14 mouse cellular contexts compared by ENCODE assay signal in genomic region chr17:71214514-71215240, GRCm38 (mm10). TPM values are rescaled to one million over a fixed set of nuclear protein-coding genes. Genes with fewer than 3 reads are reported as not detected.
DNase-seq lines count a peak whose midpoint lies in the region; ATAC-seq and TF ChIP-seq lines count a peak whose summit lies in the region.
"Had no signal": no experiment of that assay in that cellular context is flagged by ENCODE, and none has a peak within 500 bp of the region (broad histone marks: within the 10 kb centered on the region; RNA-seq: fewer than 3 reads in every experiment).

No protein-coding gene starts in this region.

- ATAC-seq in embryonic facial prominence, embryonic 11.5 days (replicated peaks; ENCODE audit: insufficient number of reproducible peaks, low FRiP score, low TSS enrichment, low read depth) = 0 out of 2 replicates have a peak, but pooled peaks have one; percentile 52
- peak; percentile 28; the same call in 1 of the 2 replicates for ATAC-seq in liver, embryonic 12.5 days
- ATAC-seq: Patski had no signal

- DNase-seq in embryonic facial prominence, embryonic 11.5 days (ENCODE audit: low spot score) = no peak
- DNase-seq in embryonic facial prominence, embryonic 10.5 days (ENCODE audit: low spot score) = no peak
- peak; percentile 39 to 70 for DNase-seq in spleen, postnatal 4 days (ENCODE audit: low spot score in 2 of 2)
- DNase-seq in spleen, adult 18-20 months = no peak
- no peak for DNase-seq in ovary, postnatal 36 days (ENCODE audit: low spot score)
- DNase-seq in layer of hippocampus, postnatal 10 days (ENCODE audit: low spot score in 2 of 2) = no peak
- DNase-seq: adrenal gland, postnatal 25 days; cerebellum, adult 8-10 months; kidney, adult 8-10 months; right cerebral cortex, adult 18-20 months had no signal

- H3K4me2 ChIP-seq in embryonic facial prominence, embryonic 11.5 days (ENCODE audit: low read depth, low read length) = no peak overlapping the region
- peak overlapping the region; percentile 55 for H3K4me2 ChIP-seq in liver, embryonic 12.5 days
- H3K4me2 ChIP-seq: embryonic facial prominence, embryonic 15.5 days had no signal

- H3K4me3 ChIP-seq in embryonic facial prominence, embryonic 11.5 days (ENCODE audit: low read depth, low read length) = no peak overlapping the region
- no peak overlapping the region for H3K4me3 ChIP-seq in embryonic facial prominence, embryonic 10.5 days
- peak overlapping the region; percentile 25; the same call in 1 of the 2 replicates for H3K4me3 ChIP-seq in liver, embryonic 12.5 days
- peak overlapping the region; percentile 47 for H3K4me3 ChIP-seq in small intestine, adult 2 months (ENCODE audit: low read depth, low read length)
- H3K4me3 ChIP-seq: embryonic facial prominence, embryonic 15.5 days had no signal

- H3K4me1 ChIP-seq in embryonic facial prominence, embryonic 11.5 days (ENCODE audit: control insufficient read depth, insufficient read depth, low read length) = no peaks in the 10 kb centered on the region
- H3K4me1 ChIP-seq in embryonic facial prominence, embryonic 10.5 days = peaks cover 5% of the 10 kb centered on the region; the same call in 1 of the 2 replicates
- H3K4me1 ChIP-seq in liver, embryonic 12.5 days = peaks cover 65% of the 10 kb centered on the region
- H3K4me1 ChIP-seq in small intestine, adult 2 months (ENCODE audit: control insufficient read depth, insufficient read depth, insufficient read length, low read length) = peaks cover 15% of the 10 kb centered on the region

- 87% methylated on average over 17 of the region's 17 CpGs for WGBS in embryonic facial prominence, embryonic 11.5 days
- 91% methylated on average over 17 of the region's 17 CpGs for WGBS in embryonic facial prominence, embryonic 10.5 days
- 45% methylated on average over 17 of the region's 17 CpGs for WGBS in liver, embryonic 12.5 days (ENCODE audit: insufficient replicate concordance)
- WGBS in small intestine, adult 2 months = 72% methylated on average over 17 of the region's 17 CpGs

- H3K9ac ChIP-seq in embryonic facial prominence, embryonic 11.5 days (replicated peaks; ENCODE audit: low read length) = no peak overlapping the region
- H3K9ac ChIP-seq in liver, embryonic 12.5 days = peak overlapping the region; percentile 40
- H3K9ac ChIP-seq: embryonic facial prominence, embryonic 15.5 days had no signal

- no peaks in the 10 kb centered on the region for H3K27me3 ChIP-seq in embryonic facial prominence, embryonic 11.5 days (ENCODE audit: control insufficient read depth, insufficient read depth, low read length)
- no peaks in the 10 kb centered on the region for H3K27me3 ChIP-seq in embryonic facial prominence, embryonic 10.5 days (replicated peaks; ENCODE audit: low read depth, poor library complexity, severe bottlenecking)
- H3K27me3 ChIP-seq in liver, embryonic 12.5 days (replicated peaks) = no peaks in the 10 kb centered on the region
- H3K27me3 ChIP-seq in small intestine, adult 2 months (ENCODE audit: control insufficient read depth, insufficient read depth, low read length) = no peaks in the 10 kb centered on the region
- H3K27me3 ChIP-seq: embryonic facial prominence, embryonic 15.5 days; Patski had no signal

- no peak overlapping the region for H3K27ac ChIP-seq in embryonic facial prominence, embryonic 11.5 days (replicated peaks; ENCODE audit: low read depth, low read length)
- H3K27ac ChIP-seq in embryonic facial prominence, embryonic 10.5 days (replicated peaks) = no peak overlapping the region
- peak overlapping the region; percentile 71 for H3K27ac ChIP-seq in liver, embryonic 12.5 days
- H3K27ac ChIP-seq in small intestine, adult 2 months (ENCODE audit: insufficient read depth, low read depth, low read length) = peak overlapping the region; percentile 78
- H3K27ac ChIP-seq: embryonic facial prominence, embryonic 15.5 days had no signal

- no peak for TF ChIP-seq CTCF in small intestine, adult 2 months (IDR thresholded peaks at IDR 0.05; ENCODE audit: extremely low read depth, insufficient read length, insufficient replicate concordance, low read depth, low read length)

- TF ChIP-seq POLR2A in small intestine, adult 2 months (IDR thresholded peaks at IDR 0.05; ENCODE audit: low read depth, low read length) = no peak

- no peaks in the 10 kb centered on the region; the same call in 1 of the 2 replicates for H3K36me3 ChIP-seq in embryonic facial prominence, embryonic 11.5 days (replicated peaks; ENCODE audit: control insufficient read depth, insufficient read depth, low read depth, low read length)
- H3K36me3 ChIP-seq in embryonic facial prominence, embryonic 10.5 days (replicated peaks) = peaks cover 27% of the 10 kb centered on the region
- peaks cover 39% of the 10 kb centered on the region for H3K36me3 ChIP-seq in liver, embryonic 12.5 days
- peaks cover 18% of the 10 kb centered on the region for H3K36me3 ChIP-seq in small intestine, adult 2 months (ENCODE audit: control insufficient read depth, insufficient read depth, low read length)

- no peaks in the 10 kb centered on the region for H3K9me3 ChIP-seq in embryonic facial prominence, embryonic 11.5 days (replicated peaks; ENCODE audit: control insufficient read depth, low read length)
- 0 out of 2 replicates have a peak, but pooled peaks cover 2% of the 10 kb centered on the region for H3K9me3 ChIP-seq in embryonic facial prominence, embryonic 10.5 days
- H3K9me3 ChIP-seq in liver, embryonic 12.5 days (replicated peaks) = 0 out of 2 replicates have a peak, but pooled peaks cover 5% of the 10 kb centered on the region
- H3K9me3 ChIP-seq: embryonic facial prominence, embryonic 15.5 days had no signal

RNA-seq across cellular contexts. Expression of gene Lpin2, which starts 32.3 kb away (rescaled TPM):
- 46.3 and 49.4 TPM in 2 replicates for polyA plus RNA-seq in embryonic facial prominence, embryonic 11.5 days (2014; fragmentation: Nextera tagmentation; extraction: Ambion mirVana)
- polyA plus RNA-seq in embryonic facial prominence, embryonic 10.5 days (2016; fragmentation: Nextera tagmentation; extraction: Ambion mirVana) = 42.1 and 45.2 TPM in 2 replicates
- polyA plus RNA-seq in liver, embryonic 12.5 days (2016; fragmentation: Nextera tagmentation; extraction: Ambion mirVana) = 40.1 and 42.5 TPM in 2 replicates
- 7.7 and 39.8 TPM in 2 replicates for polyA plus RNA-seq in small intestine, adult 2 months (2012; rRNA removed)
- total RNA-seq in layer of hippocampus, postnatal 10 days (2021) = 10 to 100 TPM; 71.2 to 79.9 TPM

Comparison
In these comparisons a context has a peak if more than half of its experiments do, and no peak if none do; other contexts are left out.
1. DNase-seq: peak in spleen, postnatal 4 days (2 of 2); none in embryonic facial prominence, embryonic 11.5 days (single experiment), embryonic facial prominence, embryonic 10.5 days (single experiment), spleen, adult 18-20 months (0 of 2), ovary, postnatal 36 days (single experiment) and layer of hippocampus, postnatal 10 days (0 of 2).
2. H3K27ac ChIP-seq: peak in liver, embryonic 12.5 days (single experiment) and small intestine, adult 2 months (single experiment); none in embryonic facial prominence, embryonic 11.5 days (single experiment) and embryonic facial prominence, embryonic 10.5 days (single experiment).
3. H3K4me3 ChIP-seq: peak in liver, embryonic 12.5 days (single experiment) and small intestine, adult 2 months (single experiment); none in embryonic facial prominence, embryonic 11.5 days (single experiment) and embryonic facial prominence, embryonic 10.5 days (single experiment).